ENCODE assay signal across 21 mouse cellular contexts in the genomic region with DNA sequence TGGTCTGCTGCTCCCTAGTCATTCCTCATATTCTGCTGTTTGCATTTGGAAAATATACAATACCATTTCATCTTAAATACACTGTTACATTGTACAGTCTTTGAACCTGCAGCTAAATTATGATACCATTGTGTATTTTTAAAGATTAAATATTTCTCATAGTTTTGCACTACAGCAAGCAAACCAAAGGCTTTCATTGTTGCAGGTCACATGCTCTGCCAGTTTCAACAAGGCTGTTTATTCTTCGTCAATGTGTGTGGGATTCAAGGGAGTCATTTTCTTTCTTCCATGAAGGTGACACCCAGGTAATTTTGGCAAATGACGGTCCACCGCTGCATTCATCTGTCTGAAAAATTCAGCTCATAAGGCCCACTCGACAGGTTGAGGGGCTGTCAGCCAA.
"Had no signal": no experiment of that assay in that cellular context is flagged by ENCODE, and none has a peak within 500 bp of the region (broad histone marks: within the 10 kb centered on the region; RNA-seq: fewer than 3 reads in every experiment).

No protein-coding gene starts in this region.

- H3K36me3 ChIP-seq: liver, embryonic 15.5 days; lung, embryonic 15.5 days; midbrain, embryonic 10.5 days; midbrain, embryonic 12.5 days; neural tube, embryonic 13.5 days; neural tube, embryonic 15.5 days had no signal

- H3K27ac ChIP-seq: liver, embryonic 15.5 days; lung, embryonic 15.5 days; midbrain, embryonic 10.5 days; midbrain, embryonic 12.5 days; neural tube, embryonic 13.5 days; neural tube, embryonic 15.5 days had no signal

- H3K4me3 ChIP-seq: liver, embryonic 15.5 days; lung, embryonic 15.5 days; midbrain, embryonic 10.5 days; midbrain, embryonic 12.5 days; myocyte; neural tube, embryonic 13.5 days; neural tube, embryonic 15.5 days had no signal

- ATAC-seq: liver, postnatal 0 days; lung, postnatal 0 days; midbrain, embryonic 16.5 days had no signal

- H3K9ac ChIP-seq: liver, embryonic 15.5 days; liver, postnatal 0 days; lung, embryonic 15.5 days; midbrain, embryonic 12.5 days; neural tube, embryonic 13.5 days; neural tube, embryonic 15.5 days had no signal

- H3K9me3 ChIP-seq: liver, embryonic 15.5 days; lung, embryonic 15.5 days; midbrain, embryonic 10.5 days; midbrain, embryonic 12.5 days; neural tube, embryonic 13.5 days; neural tube, embryonic 15.5 days had no signal

- H3K4me1 ChIP-seq: liver, embryonic 15.5 days; lung, embryonic 15.5 days; midbrain, embryonic 10.5 days; midbrain, embryonic 12.5 days; neural tube, embryonic 13.5 days; neural tube, embryonic 15.5 days had no signal

- H3K4me2 ChIP-seq: liver, embryonic 15.5 days; lung, embryonic 15.5 days; midbrain, embryonic 12.5 days; neural tube, embryonic 13.5 days; neural tube, embryonic 15.5 days had no signal

- H3K27me3 ChIP-seq: liver, embryonic 15.5 days; lung, embryonic 15.5 days; midbrain, embryonic 12.5 days; neural tube, embryonic 13.5 days; neural tube, embryonic 15.5 days had no signal

- DNase-seq: liver, postnatal 0 days; lung, adult 2 months; lung, postnatal 4 days; midbrain, embryonic 14.5 days; retina, postnatal 1 day; right cerebral cortex, adult 18-20 months; right cerebral cortex, postnatal 25 days; right cerebral cortex, postnatal 4 days; spleen, adult 18-20 months; thymus, adult 18-20 months; thymus, postnatal 14 days; thymus, postnatal 36 days had no signal
